Mouse (Mus musculus) small intestine, adult 2 months (tissue): ENCODE data around the gene 4931428L18Rik.

ENCODE experiments used
- CTCF ChIP-seq: fragments of 200-500 bp; IDR thresholded peaks from 2 replicates; pipeline ENCODE4 v1.5.1; 2012; ENCODE audit warnings: low read depth, mild to moderate bottlenecking, control low read depth, inconsistent platforms, low read length, moderate library complexity, mixed read lengths; ENCODE audit not compliant: insufficient replicate concordance, insufficient read length; ENCODE audit errors: extremely low read depth
- POLR2A ChIP-seq: fragments of 200-500 bp; IDR thresholded peaks from 2 replicates; pipeline ENCODE4 v1.6.1; 2012; ENCODE audit warnings: low read depth, mild to moderate bottlenecking, control low read depth, inconsistent platforms, low read length, moderate library complexity

DNA sequence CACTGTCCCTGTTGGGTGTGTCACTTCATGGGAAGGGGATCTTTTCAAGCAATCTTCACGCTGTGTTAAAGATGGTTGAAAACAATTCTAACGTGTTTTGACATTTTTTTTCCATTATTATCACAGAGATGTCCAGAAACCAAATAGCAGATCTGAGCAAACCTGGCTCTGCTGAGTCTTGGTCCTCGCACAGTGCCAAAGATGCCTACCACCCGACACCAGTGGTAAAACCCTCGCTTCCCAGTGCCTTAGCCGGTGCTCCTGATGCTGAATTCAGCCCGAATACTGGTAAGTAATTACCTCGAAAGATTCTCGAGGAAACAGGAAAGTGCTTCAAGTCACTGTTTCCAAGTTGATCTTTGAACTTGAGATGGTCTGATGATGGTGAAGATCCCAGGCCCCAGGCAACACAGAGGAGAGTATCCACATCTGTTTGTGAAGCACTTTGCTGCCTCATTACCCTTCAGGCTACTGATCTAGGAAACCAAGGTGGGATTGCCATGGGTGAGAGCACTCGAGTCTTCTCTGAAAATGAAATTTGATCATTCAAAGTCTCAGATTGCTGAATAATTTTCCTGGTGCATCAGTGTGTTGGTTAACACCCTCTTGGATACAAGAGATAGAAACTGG is 32.1 kb downstream of the 4931428L18Rik start:
- TF ChIP-seq POLR2A = no peak
- no peak for TF ChIP-seq CTCF
